Mouse (Mus musculus) lung, postnatal 0 days (tissue): Measurements from ENCODE around the gene Pdk2.

Experiments used
- CTCF ChIP-seq: IDR thresholded peaks from 2 replicates; pipeline ENCODE4 v1.5.1; 2016; ENCODE audit warnings: antibody characterized with exemption, mild to moderate bottlenecking
- EP300 ChIP-seq: IDR thresholded peaks from 2 replicates; pipeline ENCODE4 v1.6.1; 2016; ENCODE audit warnings: antibody characterized with exemption, mild to moderate bottlenecking, control low read depth

GRCm38 (mm10) chr11:95001584-95002347 is 39.4 kb downstream of the Pdk2 start:
- TF ChIP-seq CTCF (no peak), EP300 (no peak)
